In genomic region chr13:79442701-79443100, GRCm38 (mm10) we compare ENCODE assay signal across 19 mouse cellular contexts.
"Had no signal": no experiment of that assay in that cellular context is flagged by ENCODE, and none has a peak within 500 bp of the region (broad histone marks: within the 10 kb centered on the region; RNA-seq: fewer than 3 reads in every experiment).

No protein-coding gene starts in this region.

- H3K27me3 ChIP-seq: liver, embryonic 12.5 days; liver, embryonic 15.5 days; lung, embryonic 15.5 days; neural tube, embryonic 12.5 days; neural tube, embryonic 15.5 days had no signal

- H3K36me3 ChIP-seq: liver, embryonic 12.5 days; liver, embryonic 15.5 days; lung, embryonic 15.5 days; neural tube, embryonic 12.5 days; neural tube, embryonic 15.5 days had no signal

- H3K4me1 ChIP-seq: liver, embryonic 12.5 days; liver, embryonic 15.5 days; lung, embryonic 15.5 days; neural tube, embryonic 12.5 days; neural tube, embryonic 15.5 days had no signal

- ATAC-seq: intestine, postnatal 0 days; liver, embryonic 12.5 days had no signal

- H3K27ac ChIP-seq: kidney, postnatal 0 days; layer of hippocampus, adult 2 months; liver, embryonic 12.5 days; liver, embryonic 15.5 days; lung, embryonic 15.5 days; neural tube, embryonic 12.5 days; neural tube, embryonic 15.5 days had no signal

- H3K9ac ChIP-seq: liver, embryonic 12.5 days; liver, embryonic 15.5 days; lung, embryonic 15.5 days; neural tube, embryonic 12.5 days; neural tube, embryonic 15.5 days had no signal

- H3K9me3 ChIP-seq: liver, embryonic 12.5 days; liver, embryonic 15.5 days; lung, embryonic 15.5 days; neural tube, embryonic 12.5 days; neural tube, embryonic 15.5 days had no signal

- H3K4me3 ChIP-seq: layer of hippocampus, adult 2 months; liver, embryonic 12.5 days; liver, embryonic 15.5 days; lung, embryonic 15.5 days; neural tube, embryonic 12.5 days; neural tube, embryonic 15.5 days had no signal

- DNase-seq: kidney, postnatal 25 days; layer of hippocampus, adult 9-11 months; liver; lung, adult 18-20 months; lung, postnatal 10 days; lung, postnatal 36 days; midbrain, embryonic 14.5 days; retina, postnatal 1 day; thymus, adult 18-20 months; thymus, postnatal 4 days had no signal

- H3K4me2 ChIP-seq: liver, embryonic 12.5 days; liver, embryonic 15.5 days; lung, embryonic 15.5 days; midbrain, embryonic 11.5 days; neural tube, embryonic 12.5 days; neural tube, embryonic 15.5 days had no signal
